Mouse (Mus musculus) bone marrow macrophage, adult 2 months (primary cell): Measurements from ENCODE around the gene Orc3.

ENCODE experiments used
- CTCF ChIP-seq: IDR thresholded peaks from 2 replicates; pipeline ENCODE4 v1.5.1; 2012; ENCODE audit warnings: low read depth, mild to moderate bottlenecking, low read length, moderate library complexity
- POLR2A ChIP-seq: IDR thresholded peaks from 2 replicates; pipeline ENCODE4 v1.6.1; 2012; ENCODE audit warnings: mild to moderate bottlenecking, low read depth, low read length, borderline replicate concordance

GRCm38 (mm10) chr4:34614630-34615094 is at the start of gene Orc3, which contains the start of gene Rars2:
- TF ChIP-seq POLR2A: no peak
- TF ChIP-seq CTCF: no peak
